In genomic region chr7:144668603-144669278, GRCm38 (mm10) we compare ENCODE assay signal across 16 mouse cellular contexts.
DNase-seq lines count a peak whose midpoint lies in the region; ATAC-seq and TF ChIP-seq lines count a peak whose summit lies in the region.
"Had no signal": no experiment of that assay in that cellular context is flagged by ENCODE, and none has a peak within 500 bp of the region (broad histone marks: within the 10 kb centered on the region; RNA-seq: fewer than 3 reads in every experiment).

No protein-coding gene starts in this region.

- H3K27me3 ChIP-seq in kidney, adult 2 months (replicated peaks; ENCODE audit: control insufficient read depth, insufficient read depth, low read length): no peaks in the 10 kb centered on the region
- peaks cover 30% of the 10 kb centered on the region; the same call in 1 of the 2 replicates for H3K27me3 ChIP-seq in embryonic facial prominence, embryonic 10.5 days (replicated peaks; ENCODE audit: low read depth, poor library complexity, severe bottlenecking)
- H3K27me3 ChIP-seq: embryonic facial prominence, embryonic 15.5 days; liver, embryonic 15.5 days; Patski had no signal

- ATAC-seq in frontal cortex, adult (ENCODE audit: low TSS enrichment): no peak
- ATAC-seq: CD4-positive, CD25-positive, alpha-beta regulatory T cell, adult 4 months; midbrain, embryonic 16.5 days; Patski had no signal

- 26% methylated on average over 7 of the region's 7 CpGs for WGBS in kidney, adult 2 months
- WGBS in embryonic facial prominence, embryonic 10.5 days: 34% methylated on average over 7 of the region's 7 CpGs

- no peak overlapping the region for H3K4me3 ChIP-seq in kidney, adult 2 months (ENCODE audit: insufficient read depth, low read depth, low read length)
- 0 out of 2 replicates have a peak overlapping the region, but pooled peaks have one; percentile 1 for H3K4me3 ChIP-seq in embryonic facial prominence, embryonic 10.5 days
- H3K4me3 ChIP-seq: embryonic facial prominence, embryonic 15.5 days; left cerebral cortex, adult 2 months; liver, embryonic 15.5 days had no signal

- H3K36me3 ChIP-seq in kidney, adult 2 months (ENCODE audit: control insufficient read depth, insufficient read depth, low read length): no peaks in the 10 kb centered on the region
- H3K36me3 ChIP-seq in embryonic facial prominence, embryonic 10.5 days (replicated peaks): peaks cover 10% of the 10 kb centered on the region; the same call in 1 of the 2 replicates
- H3K36me3 ChIP-seq: embryonic facial prominence, embryonic 15.5 days; liver, embryonic 15.5 days had no signal

- no peak overlapping the region for H3K27ac ChIP-seq in kidney, adult 2 months (ENCODE audit: insufficient read depth, low read depth, low read length)
- H3K27ac ChIP-seq in embryonic facial prominence, embryonic 10.5 days (replicated peaks): peak overlapping the region; percentile 79
- H3K27ac ChIP-seq: embryonic facial prominence, embryonic 15.5 days; left cerebral cortex, adult 2 months; liver, embryonic 15.5 days had no signal

- no peak for TF ChIP-seq CTCF in kidney, adult 2 months (conservative IDR thresholded peaks at IDR 0.05; ENCODE audit: insufficient read depth, insufficient read length, low read depth, low read length)

- no peak for TF ChIP-seq POLR2A in kidney, adult 2 months (IDR thresholded peaks at IDR 0.05; ENCODE audit: low read depth, low read length)

- H3K9me3 ChIP-seq in embryonic facial prominence, embryonic 10.5 days: no peaks in the 10 kb centered on the region
- H3K9me3 ChIP-seq: embryonic facial prominence, embryonic 15.5 days; liver, embryonic 15.5 days had no signal

- peak; percentile 31 for DNase-seq in kidney, adult 2 months
- no peak for DNase-seq in kidney, adult 11 months
- peak; percentile 64 for DNase-seq in 3T3-L1 (ENCODE audit: low read depth, low spot score)
- peak; percentile 62 for DNase-seq in embryonic facial prominence, embryonic 10.5 days (ENCODE audit: low spot score)
- DNase-seq in kidney, postnatal 25 days: peak; percentile 29 to 52
- no peak for DNase-seq in layer of hippocampus, adult 18-20 months (ENCODE audit: low spot score in 2 of 2)
- no peak for DNase-seq in cerebellum, postnatal 10 days
- DNase-seq: adrenal gland, postnatal 10 days; thymus, adult 18-20 months had no signal

- H3K4me1 ChIP-seq in kidney, adult 2 months (ENCODE audit: control insufficient read depth, insufficient read depth, low read length): no peaks in the 10 kb centered on the region
- H3K4me1 ChIP-seq in embryonic facial prominence, embryonic 10.5 days: peaks cover 50% of the 10 kb centered on the region
- H3K4me1 ChIP-seq: embryonic facial prominence, embryonic 15.5 days had no signal

Comparison
In these comparisons a context has a peak if more than half of its experiments do, and no peak if none do; other contexts are left out.
1. DNase-seq: peak in kidney, adult 2 months (single experiment), 3T3-L1 (single experiment), embryonic facial prominence, embryonic 10.5 days (single experiment) and kidney, postnatal 25 days (2 of 2); none in kidney, adult 11 months (single experiment), layer of hippocampus, adult 18-20 months (0 of 2) and cerebellum, postnatal 10 days (0 of 2).